Mouse (Mus musculus) ES-E14 (cell line): ENCODE data around the gene Cd36.

Experiments used
- CHD2 ChIP-seq: IDR thresholded peaks from 2 replicates; pipeline ENCODE4 v1.6.1; 2014; ENCODE audit warnings: mild to moderate bottlenecking, low read depth, low read length, inconsistent platforms
- MAFK ChIP-seq: IDR thresholded peaks from 2 replicates; pipeline ENCODE4 v1.6.1; 2014; ENCODE audit warnings: mild to moderate bottlenecking, low read depth, low read length, inconsistent platforms; ENCODE audit not compliant: insufficient read depth
- ZC3H11A ChIP-seq: IDR thresholded peaks from 2 replicates; pipeline ENCODE4 v1.6.1; 2012; ENCODE audit warnings: low read depth, mild to moderate bottlenecking, inconsistent platforms, low read length, borderline replicate concordance
- ZNF384 ChIP-seq: IDR thresholded peaks from 2 replicates; pipeline ENCODE4 v1.6.1; 2012; ENCODE audit warnings: low read depth, low read length, inconsistent platforms

DNA sequence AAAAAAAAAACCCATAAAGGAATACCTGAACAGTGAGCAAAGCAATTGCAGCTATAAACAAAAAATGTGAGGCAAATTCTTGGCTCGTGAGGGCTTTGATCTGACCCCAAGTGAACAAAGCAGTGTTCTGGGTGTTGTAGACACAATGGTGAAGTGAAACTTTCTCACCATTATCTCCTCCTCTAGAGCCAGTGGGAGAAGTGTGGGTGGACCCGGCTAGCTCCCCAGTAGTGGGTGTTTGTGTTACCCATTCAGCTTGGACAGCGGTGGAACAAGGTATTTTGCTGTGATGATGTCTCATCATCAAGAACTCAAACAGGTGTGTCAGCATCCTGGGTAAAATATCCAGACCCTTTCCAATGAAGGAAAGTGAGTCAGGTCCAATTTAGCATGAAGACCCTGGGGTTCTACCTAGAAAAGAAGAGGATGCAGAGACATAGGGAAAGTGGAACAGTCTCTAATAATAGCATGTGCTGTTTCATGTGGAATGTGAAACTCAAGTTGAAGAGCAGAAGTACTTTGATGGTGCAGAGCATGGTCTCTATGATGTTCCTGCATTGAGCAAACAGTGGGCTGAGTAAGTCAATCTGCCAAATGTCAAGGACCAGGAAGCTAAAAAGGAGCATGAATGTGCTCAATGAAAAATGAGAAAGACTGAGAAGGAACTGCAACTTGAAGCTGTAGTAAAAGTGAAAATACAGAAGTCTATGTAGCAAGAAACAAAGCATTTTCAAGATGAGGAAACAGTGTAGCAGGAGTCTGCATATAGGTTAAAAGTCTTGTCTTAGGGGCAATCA lies 34.3 kb downstream of the Cd36 start:
- TF ChIP-seq ZNF384 (no peak), MAFK (no peak), CHD2 (no peak), ZC3H11A (no peak)
